Mouse (Mus musculus): ENCODE measurements around the gene Lyrm9. TPM values are rescaled to one million over a fixed set of nuclear protein-coding genes. Genes with fewer than 3 reads are reported as not detected.

The Lyrm9 gene
- total and polyA plus RNA-seq, 2 experiments from 2014 or later, result 6.9 to 51.7 TPM

DNA sequence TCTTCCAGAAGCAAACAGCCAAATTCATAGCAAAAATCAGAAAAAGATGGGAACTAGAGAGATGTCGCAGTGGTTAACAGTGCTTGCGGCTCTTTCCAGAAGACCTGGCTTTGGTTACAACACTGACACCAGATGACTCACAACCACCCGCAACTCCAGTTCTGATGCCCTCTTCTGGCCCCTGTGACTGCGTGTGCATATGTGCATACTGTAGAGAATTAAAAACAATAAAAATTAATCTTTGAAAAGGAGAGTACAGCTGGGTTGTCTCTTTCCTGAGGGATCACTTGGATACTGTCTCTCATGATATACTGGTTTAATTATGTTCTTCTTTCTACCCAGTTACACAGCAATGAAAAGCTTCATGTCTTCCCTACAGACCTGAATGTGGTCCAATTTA lies 20.2 kb downstream of the Lyrm9 start:
- H3K9me3 ChIP-seq (replicated peaks; ENCODE audit: control insufficient read depth, low read length), result no peaks in the 10 kb centered on the region
- no peak overlapping the region for H3K9ac ChIP-seq (replicated peaks; ENCODE audit: low read depth, low read length)
- H3K36me3 ChIP-seq (replicated peaks; ENCODE audit: control insufficient read depth, insufficient read depth, low read length), result no peaks in the 10 kb centered on the region
- DNase-seq (ENCODE audit: low spot score) (no peak), ATAC-seq (ENCODE audit: insufficient read depth, low read depth) (no peak)
- no peaks in the 10 kb centered on the region for H3K27me3 ChIP-seq (ENCODE audit: control insufficient read depth, insufficient read depth, low read length)
- H3K4me3 ChIP-seq (ENCODE audit: low read depth, low read length), result no peak overlapping the region
- TF ChIP-seq EP300 (IDR thresholded peaks at IDR 0.05; ENCODE audit: low read depth), result no peak
- no peak for TF ChIP-seq CTCF (IDR thresholded peaks at IDR 0.05; ENCODE audit: low read depth)
- no peak overlapping the region for H3K27ac ChIP-seq (ENCODE audit: low read depth)
- 86% methylated on average over 4 of the region's 4 CpGs for WGBS
- H3K4me2 ChIP-seq (ENCODE audit: low read depth, low read length), result no peak overlapping the region
- no peaks in the 10 kb centered on the region for H3K4me1 ChIP-seq (ENCODE audit: control insufficient read depth, insufficient read depth)

DNA sequence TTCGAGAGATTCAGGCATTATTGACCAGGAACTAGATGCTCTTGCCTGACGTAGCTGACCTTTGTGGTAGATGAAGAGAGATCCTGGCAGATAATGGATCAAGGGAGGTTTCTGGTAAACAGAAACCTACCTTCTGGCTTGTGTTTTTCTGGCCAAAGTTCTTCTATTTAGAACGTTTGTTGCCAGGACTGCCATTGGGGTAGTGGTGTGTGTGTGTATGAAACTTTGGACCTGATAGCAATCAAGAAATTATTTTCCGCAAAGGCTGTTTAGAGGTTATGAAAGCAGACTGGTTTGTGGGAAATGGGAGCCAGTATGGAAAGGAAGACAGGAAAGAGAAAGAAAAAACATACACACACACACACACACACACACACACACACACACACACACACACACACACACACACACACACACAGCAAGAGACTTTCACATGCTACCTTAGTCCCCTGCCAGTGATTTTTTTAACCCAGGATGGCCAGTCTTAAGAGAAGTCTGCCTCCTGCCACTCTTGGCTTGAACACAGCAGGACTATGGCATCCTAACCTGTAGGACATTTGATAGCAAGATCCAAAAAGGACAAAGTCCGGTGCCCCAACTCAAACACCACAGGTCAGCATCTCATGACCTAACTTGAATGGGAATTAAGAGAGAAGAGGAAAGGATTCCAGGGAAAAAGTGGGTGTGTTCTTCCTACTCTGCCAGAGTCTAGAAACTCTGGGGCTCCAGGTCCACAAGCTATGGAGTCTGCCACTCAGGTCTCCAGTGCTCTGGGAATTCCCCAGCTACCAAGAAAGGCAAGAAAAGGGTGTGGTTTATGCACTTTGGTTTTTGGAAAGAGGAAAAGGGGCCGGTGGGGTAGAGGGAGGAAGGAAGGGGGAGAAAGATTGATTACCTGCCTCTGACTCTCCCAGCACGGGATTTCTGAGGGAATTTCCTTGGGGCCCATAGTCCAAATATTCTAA lies 21.8 kb downstream of the Lyrm9 start:
- DNase-seq (ENCODE audit: low spot score), result no peak
- WGBS, result 61% methylated on average over 7 of the region's 7 CpGs
- no peak overlapping the region for H3K4me3 ChIP-seq (ENCODE audit: low read depth, low read length)
- H3K27ac ChIP-seq (ENCODE audit: low read depth), result no peak overlapping the region
- no peak for ATAC-seq (ENCODE audit: insufficient read depth, low read depth)
- no peak for TF ChIP-seq CTCF (IDR thresholded peaks at IDR 0.05; ENCODE audit: low read depth)
- TF ChIP-seq EP300 (IDR thresholded peaks at IDR 0.05; ENCODE audit: low read depth), result no peak
- no peaks in the 10 kb centered on the region for H3K36me3 ChIP-seq (replicated peaks; ENCODE audit: control insufficient read depth, insufficient read depth, low read length)
- H3K27me3 ChIP-seq (ENCODE audit: control insufficient read depth, insufficient read depth, low read length), result no peaks in the 10 kb centered on the region
- H3K4me2 ChIP-seq (ENCODE audit: low read depth, low read length), result no peak overlapping the region
- no peaks in the 10 kb centered on the region for H3K9me3 ChIP-seq (replicated peaks; ENCODE audit: control insufficient read depth, low read length)
- H3K9ac ChIP-seq (replicated peaks; ENCODE audit: low read depth, low read length), result no peak overlapping the region
- no peaks in the 10 kb centered on the region for H3K4me1 ChIP-seq (ENCODE audit: control insufficient read depth, insufficient read depth)

DNA sequence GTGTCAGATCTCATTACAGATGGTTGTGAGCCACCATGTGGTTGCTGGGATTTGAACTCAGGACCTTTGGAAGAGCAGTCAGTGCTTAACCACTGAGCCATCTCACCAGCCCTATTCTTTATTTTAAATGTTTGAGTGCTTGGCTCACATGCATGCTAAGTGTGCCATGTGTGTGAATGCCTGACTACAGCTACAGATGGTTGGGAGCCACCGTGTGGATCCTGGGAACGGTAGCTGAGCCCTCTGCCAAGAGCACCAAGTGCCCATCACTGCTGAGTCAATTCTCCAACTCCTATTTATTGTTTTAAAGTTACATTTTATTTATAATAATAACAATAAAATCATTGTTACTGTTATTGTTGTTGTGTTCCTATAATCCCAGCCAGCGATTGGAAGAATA lies 23.5 kb downstream of the Lyrm9 start:
- TF ChIP-seq EP300 (IDR thresholded peaks at IDR 0.05; ENCODE audit: low read depth) (no peak), CTCF (IDR thresholded peaks at IDR 0.05; ENCODE audit: low read depth) (no peak)
- Histone ChIP-seq H3K9me3 (replicated peaks; ENCODE audit: control insufficient read depth, low read length) (no peaks in the 10 kb centered on the region), H3K4me2 (ENCODE audit: low read depth, low read length) (no peak overlapping the region), H3K9ac (replicated peaks; ENCODE audit: low read depth, low read length) (no peak overlapping the region), H3K27me3 (ENCODE audit: control insufficient read depth, insufficient read depth, low read length) (no peaks in the 10 kb centered on the region), H3K36me3 (replicated peaks; ENCODE audit: control insufficient read depth, insufficient read depth, low read length) (no peaks in the 10 kb centered on the region), H3K4me1 (ENCODE audit: control insufficient read depth, insufficient read depth) (no peaks in the 10 kb centered on the region), H3K4me3 (ENCODE audit: low read depth, low read length) (no peak overlapping the region), H3K27ac (ENCODE audit: low read depth) (no peak overlapping the region)
- ATAC-seq (ENCODE audit: insufficient read depth, low read depth) (no peak), DNase-seq (ENCODE audit: low spot score) (no peak)
- WGBS, result 84% methylated on average over 3 of the region's 3 CpGs

DNA sequence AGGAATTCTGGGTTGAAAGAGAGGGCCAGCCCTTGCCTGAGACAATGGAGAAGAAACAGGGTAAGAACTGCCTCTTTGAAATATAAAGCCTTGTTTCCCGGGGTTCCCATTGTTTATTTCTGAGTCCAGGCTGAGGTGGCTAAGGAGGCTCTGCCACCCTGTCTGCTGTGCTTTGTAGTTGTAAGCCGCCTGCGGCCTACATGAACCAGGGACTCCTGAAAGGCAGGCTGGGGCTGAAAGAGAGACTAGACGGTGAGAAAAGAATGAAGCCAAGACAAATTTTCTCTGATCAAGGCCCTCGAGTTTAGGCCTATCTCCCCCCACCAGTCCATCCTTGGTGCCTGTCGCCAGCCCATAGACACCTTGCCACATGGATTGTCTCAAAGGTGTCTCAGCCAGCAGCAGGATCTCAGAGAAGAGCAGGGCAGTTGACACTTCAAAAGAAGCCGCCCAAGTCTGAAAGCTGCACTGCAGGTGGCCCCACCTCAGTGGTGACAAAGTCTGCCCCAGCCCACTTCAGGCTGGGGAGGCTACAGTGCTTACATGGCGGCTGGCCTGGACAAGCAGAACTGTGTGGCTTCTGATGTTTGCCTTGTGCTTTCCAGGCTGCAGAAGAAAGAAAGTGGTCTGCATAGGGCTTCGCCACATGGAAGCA lies 25.0 kb downstream of the Lyrm9 start:
- Histone ChIP-seq H3K36me3 (replicated peaks; ENCODE audit: control insufficient read depth, insufficient read depth, low read length) (no peaks in the 10 kb centered on the region), H3K4me2 (ENCODE audit: low read depth, low read length) (no peak overlapping the region), H3K9me3 (replicated peaks; ENCODE audit: control insufficient read depth, low read length) (no peaks in the 10 kb centered on the region), H3K9ac (replicated peaks; ENCODE audit: low read depth, low read length) (no peak overlapping the region), H3K27me3 (ENCODE audit: control insufficient read depth, insufficient read depth, low read length) (no peaks in the 10 kb centered on the region), H3K4me1 (ENCODE audit: control insufficient read depth, insufficient read depth) (no peaks in the 10 kb centered on the region), H3K27ac (ENCODE audit: low read depth) (peak overlapping the region; percentile 59; the same call in 1 of the 2 replicates), H3K4me3 (ENCODE audit: low read depth, low read length) (no peak overlapping the region)
- ATAC-seq (ENCODE audit: insufficient read depth, low read depth) (no peak), DNase-seq (ENCODE audit: low spot score) (no peak)
- WGBS, result 53% methylated on average over 9 of the region's 9 CpGs
- TF ChIP-seq EP300 (IDR thresholded peaks at IDR 0.05; ENCODE audit: low read depth) (no peak), CTCF (IDR thresholded peaks at IDR 0.05; ENCODE audit: low read depth) (no peak)

DNA sequence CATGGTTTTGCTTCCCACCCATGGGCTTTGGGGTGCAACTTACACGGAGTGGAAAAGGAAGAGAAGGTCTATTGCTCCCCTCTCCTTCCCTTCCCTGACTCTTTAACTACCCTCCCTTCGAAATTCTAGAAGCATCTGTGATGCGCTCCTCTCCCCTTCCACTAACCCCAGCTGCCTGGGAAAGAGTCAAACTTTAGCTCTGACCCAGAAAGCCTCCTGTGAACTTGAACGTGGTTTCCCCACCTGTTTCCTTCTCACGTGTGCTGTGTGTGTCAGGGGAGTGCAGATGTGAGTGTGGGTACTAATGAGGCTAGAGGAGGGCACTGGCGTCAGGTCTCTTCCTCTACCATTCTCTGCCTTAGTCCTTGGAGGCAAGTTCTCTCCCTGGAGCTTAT lies 25.5 kb downstream of the Lyrm9 start:
- Histone ChIP-seq H3K9ac (replicated peaks; ENCODE audit: low read depth, low read length) (no peak overlapping the region), H3K27me3 (ENCODE audit: control insufficient read depth, insufficient read depth, low read length) (no peaks in the 10 kb centered on the region), H3K4me3 (ENCODE audit: low read depth, low read length) (no peak overlapping the region), H3K36me3 (replicated peaks; ENCODE audit: control insufficient read depth, insufficient read depth, low read length) (no peaks in the 10 kb centered on the region), H3K4me1 (ENCODE audit: control insufficient read depth, insufficient read depth) (no peaks in the 10 kb centered on the region), H3K27ac (ENCODE audit: low read depth) (peak overlapping the region; percentile 59; the same call in 1 of the 2 replicates), H3K9me3 (replicated peaks; ENCODE audit: control insufficient read depth, low read length) (no peaks in the 10 kb centered on the region), H3K4me2 (ENCODE audit: low read depth, low read length) (no peak overlapping the region)
- DNase-seq (ENCODE audit: low spot score) (no peak), ATAC-seq (ENCODE audit: insufficient read depth, low read depth) (no peak)
- no peak for TF ChIP-seq EP300 (IDR thresholded peaks at IDR 0.05; ENCODE audit: low read depth)
- TF ChIP-seq CTCF (IDR thresholded peaks at IDR 0.05; ENCODE audit: low read depth), result no peak
- WGBS, result 57% methylated on average over 6 of the region's 6 CpGs

Data from heart, postnatal 0 days (tissue).